Mouse (Mus musculus) brain, embryonic 14.5 days (tissue): ENCODE results near the gene Parp16.

ENCODE experiments used
- CTCF ChIP-seq: fragments of 200-500 bp; IDR thresholded peaks from 2 replicates; pipeline ENCODE4 v1.5.1; 2012; ENCODE audit warnings: inconsistent platforms, mild to moderate bottlenecking, moderate library complexity, borderline replicate concordance; ENCODE audit not compliant: insufficient read depth, insufficient read length; ENCODE audit errors: extremely low read depth
- POLR2A ChIP-seq: fragments of 200-500 bp; IDR thresholded peaks from 2 replicates; pipeline ENCODE4 v1.6.1; 2012; ENCODE audit warnings: mild to moderate bottlenecking, inconsistent platforms, borderline replicate concordance; ENCODE audit not compliant: poor library complexity, insufficient read depth, insufficient read length, severe bottlenecking; ENCODE audit errors: extremely low read depth

DNA sequence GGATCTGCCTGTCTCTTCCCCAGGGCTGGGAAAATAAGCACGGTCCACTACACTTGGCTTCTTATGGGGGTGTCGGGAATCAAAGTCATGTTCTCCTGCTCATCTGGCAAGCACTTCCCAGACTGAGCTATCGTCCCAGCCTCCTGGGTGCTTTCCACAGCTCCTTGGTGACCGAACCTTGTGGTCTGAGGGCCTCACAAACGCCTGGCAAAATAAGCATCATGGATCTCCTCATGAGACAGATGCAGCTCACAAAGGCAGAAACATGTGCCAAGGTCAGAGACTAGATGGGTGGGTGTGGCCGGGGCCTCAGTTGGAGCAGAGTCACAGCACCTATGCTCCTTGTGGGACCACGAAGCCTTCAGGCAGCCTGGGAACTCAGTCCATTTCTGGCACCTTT lies 64.2 kb downstream of the Parp16 start:
- TF ChIP-seq CTCF, result no peak
- TF ChIP-seq POLR2A, result no peak
